Mouse (Mus musculus) cerebellum, postnatal 10 days (tissue): Measurements from ENCODE around the gene Rph3al.

Source experiments
- DNase-seq, 2 experiments: peaks; one replicate each; pipeline ENCODE4 v3.0.0; 2021; ENCODE audit warnings: mixed read lengths in 2 of 2

The Rph3al gene

GRCm38 (mm10) chr11:75904982-75905381, 33.2 kb downstream of the Rph3al start:
- no peak for DNase-seq

- peak in 1 of 2 experiments; percentile 31 for DNase-seq
These were observed 33.7 kb downstream of the Rph3al start for GRCm38 (mm10) chr11:75904501-75904900.

GRCm38 (mm10) chr11:75903486-75903885, 34.7 kb downstream of the Rph3al start:
- DNase-seq, result peak; percentile 68 to 76

- peak; percentile 59 to 73 for DNase-seq
These were observed 36.9 kb downstream of the Rph3al start for GRCm38 (mm10) chr11:75901339-75901738.

- peak; percentile 85 to 90 for DNase-seq
These were observed 38.6 kb downstream of the Rph3al start for GRCm38 (mm10) chr11:75899676-75900075.

- no peak for DNase-seq
These were observed 39.7 kb downstream of the Rph3al start for GRCm38 (mm10) chr11:75898532-75898931.

GRCm38 (mm10) chr11:75894791-75895420, 43.3 kb downstream of the Rph3al start:
- peak; percentile 85 to 86 for DNase-seq

- DNase-seq, result no peak
These were observed 44.3 kb downstream of the Rph3al start for GRCm38 (mm10) chr11:75893956-75894355.

GRCm38 (mm10) chr11:75887349-75887748, 50.9 kb downstream of the Rph3al start:
- no peak for DNase-seq

- no peak for DNase-seq
These were observed 57.0 kb downstream of the Rph3al start for GRCm38 (mm10) chr11:75881234-75881633.

- peak; percentile 62 to 73 for DNase-seq
These were observed 58.2 kb downstream of the Rph3al start for GRCm38 (mm10) chr11:75880064-75880463.

GRCm38 (mm10) chr11:75878460-75878859, 59.8 kb downstream of the Rph3al start:
- DNase-seq, result no peak

GRCm38 (mm10) chr11:75876043-75876780, 62.0 kb downstream of the Rph3al start:
- peak; percentile 60 to 71 for DNase-seq

GRCm38 (mm10) chr11:75871688-75872087, 66.5 kb downstream of the Rph3al start:
- DNase-seq, result peak; percentile 58 to 77

GRCm38 (mm10) chr11:75870947-75871346, 67.3 kb downstream of the Rph3al start:
- DNase-seq, result peak; percentile 50 to 60

- DNase-seq, result no peak
These were observed 67.8 kb downstream of the Rph3al start for GRCm38 (mm10) chr11:75870386-75870785.

- DNase-seq, result peak; percentile 89 to 94
These were observed 68.3 kb downstream of the Rph3al start for GRCm38 (mm10) chr11:75869898-75870297.

- peak; percentile 55 to 68 for DNase-seq
These were observed 71.4 kb downstream of the Rph3al start for GRCm38 (mm10) chr11:75866861-75867260.

- DNase-seq, result peak; percentile 65 to 70
These were observed 72.4 kb downstream of the Rph3al start for GRCm38 (mm10) chr11:75865859-75866258.

GRCm38 (mm10) chr11:75865253-75865619, 73.0 kb downstream of the Rph3al start:
- peak in 1 of 2 experiments; percentile 43 for DNase-seq

- no peak for DNase-seq
These were observed 73.5 kb downstream of the Rph3al start for GRCm38 (mm10) chr11:75864529-75865252.

GRCm38 (mm10) chr11:75862466-75862865, 75.8 kb downstream of the Rph3al start:
- peak; percentile 57 for DNase-seq

GRCm38 (mm10) chr11:75861653-75862052, 76.6 kb downstream of the Rph3al start:
- DNase-seq, result no peak

GRCm38 (mm10) chr11:75861213-75861612, 77.0 kb downstream of the Rph3al start:
- peak; percentile 54 to 62 for DNase-seq
